Mouse (Mus musculus): ENCODE results near the gene Trp53rkb.

The Trp53rkb gene

DNA sequence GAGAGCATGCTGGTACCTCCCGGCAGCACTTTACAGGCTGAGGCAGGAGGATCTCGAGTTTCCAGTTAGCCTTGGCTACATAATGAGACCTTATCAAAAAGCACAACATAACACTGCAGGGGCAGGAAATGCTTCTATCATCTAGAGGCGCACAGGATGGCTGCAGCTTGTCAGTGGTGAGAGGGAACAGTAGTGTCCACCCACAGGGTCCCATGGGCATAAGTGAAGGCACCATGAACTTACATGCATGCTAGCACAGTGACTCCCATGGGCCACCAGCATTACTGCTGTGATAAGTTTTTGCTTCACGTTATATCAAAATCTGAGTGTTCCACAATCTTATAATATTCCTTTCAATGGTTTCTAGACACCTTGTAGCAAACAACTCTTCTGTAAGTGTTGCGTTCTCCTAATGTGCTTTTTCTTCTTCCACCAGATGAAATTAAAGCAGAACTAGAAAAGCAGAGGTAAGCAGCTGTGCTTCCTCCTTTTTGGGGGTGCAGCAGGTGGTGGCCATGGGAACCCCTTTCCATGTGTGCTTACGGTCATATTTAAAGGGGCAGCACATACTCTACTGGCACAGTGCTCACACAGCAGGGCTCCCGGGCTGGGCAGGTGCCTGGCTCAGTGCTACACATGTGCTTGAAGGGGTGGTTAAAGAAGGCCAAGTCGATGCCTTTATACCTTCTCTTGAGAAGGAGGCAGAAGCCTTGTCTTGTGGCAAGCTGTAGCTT is 34.3 kb downstream of the Trp53rkb start:
- ATAC-seq (ENCODE audit: insufficient number of reproducible peaks, low FRiP score, low TSS enrichment), result no peak

DNA sequence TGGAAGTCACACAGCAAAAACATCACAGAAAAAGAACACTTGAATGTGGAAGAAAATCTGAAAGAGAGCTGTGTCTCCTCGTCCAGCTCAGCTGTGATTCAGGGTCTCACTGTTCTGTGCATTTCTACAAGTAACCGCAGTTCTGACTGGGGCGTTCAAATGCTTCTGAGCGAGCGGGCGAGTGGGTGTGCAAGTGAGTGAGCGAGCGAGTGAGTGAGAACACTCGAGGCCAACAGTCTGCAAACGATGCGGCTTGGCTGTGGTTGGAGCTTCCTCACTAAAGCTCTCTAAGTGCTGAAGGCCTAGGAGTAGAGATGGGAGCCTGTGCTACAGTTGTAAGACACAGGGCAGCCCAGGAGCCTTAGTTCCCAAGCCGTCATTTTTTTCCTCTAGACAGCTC is 36.0 kb downstream of the Trp53rkb start:
- no peak for ATAC-seq (ENCODE audit: insufficient number of reproducible peaks, low FRiP score, low TSS enrichment)

DNA sequence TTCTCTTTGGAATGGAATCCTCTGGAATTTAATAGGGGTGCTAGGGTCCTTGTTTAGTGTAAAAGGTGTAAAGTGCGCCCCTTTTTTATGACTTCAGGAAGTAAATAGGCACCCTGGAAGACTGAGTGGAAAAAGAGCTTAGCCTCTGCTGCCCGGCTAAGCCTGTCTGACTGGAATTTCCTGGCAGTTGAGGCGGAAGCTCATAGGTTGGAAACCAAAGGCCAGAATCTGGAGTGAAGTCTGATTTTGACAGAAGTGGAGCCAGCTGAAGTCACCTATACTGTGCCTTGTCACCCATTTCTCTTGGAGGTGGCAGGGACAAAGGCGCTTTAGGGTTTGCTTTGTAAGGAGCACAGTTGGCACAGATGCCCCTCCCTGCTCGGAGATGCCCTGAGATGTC is 38.0 kb downstream of the Trp53rkb start:
- ATAC-seq (ENCODE audit: insufficient number of reproducible peaks, low FRiP score, low TSS enrichment), result no peak

DNA sequence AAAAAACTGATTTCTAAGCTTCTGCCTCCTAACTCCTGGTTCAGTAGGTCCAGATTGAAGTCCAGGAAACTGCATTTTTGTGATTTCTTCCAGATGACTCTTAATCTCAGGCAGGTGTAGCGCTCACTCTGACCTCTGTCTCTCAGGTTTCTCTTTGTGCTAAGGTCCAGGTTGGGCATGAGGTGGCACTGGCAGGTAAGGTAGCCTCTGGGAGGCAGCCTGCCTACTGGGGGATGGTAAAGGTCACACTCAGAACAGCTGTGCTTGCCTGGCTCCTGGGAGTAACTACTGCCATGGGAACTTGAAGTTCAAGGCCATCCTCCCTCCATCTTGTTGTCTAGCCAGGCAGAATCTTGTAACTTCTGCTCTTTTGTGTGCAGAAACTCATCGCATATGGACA is 41.8 kb downstream of the Trp53rkb start:
- ATAC-seq (ENCODE audit: insufficient number of reproducible peaks, low FRiP score, low TSS enrichment), result no peak

DNA sequence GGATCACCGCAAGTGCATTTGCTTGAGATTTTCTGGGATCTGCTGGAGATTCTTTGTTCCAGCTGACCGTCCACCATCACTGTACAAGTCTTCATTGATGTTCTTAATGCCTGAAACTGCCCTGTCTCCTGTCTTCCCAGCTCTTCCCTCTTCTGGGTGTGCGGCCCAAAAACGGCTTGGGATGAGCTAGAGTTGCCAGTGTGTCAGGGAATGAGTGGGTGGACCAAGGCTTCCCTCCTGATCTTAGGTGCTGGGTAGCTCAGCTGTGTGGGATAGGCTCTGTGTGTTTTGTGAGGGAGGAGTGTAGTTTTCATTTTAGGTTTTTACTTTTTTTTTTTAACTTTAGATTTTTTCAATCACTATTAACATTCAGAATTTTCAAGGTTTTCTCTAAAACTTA is 42.5 kb downstream of the Trp53rkb start:
- no peak for ATAC-seq (ENCODE audit: insufficient number of reproducible peaks, low FRiP score, low TSS enrichment)

DNA sequence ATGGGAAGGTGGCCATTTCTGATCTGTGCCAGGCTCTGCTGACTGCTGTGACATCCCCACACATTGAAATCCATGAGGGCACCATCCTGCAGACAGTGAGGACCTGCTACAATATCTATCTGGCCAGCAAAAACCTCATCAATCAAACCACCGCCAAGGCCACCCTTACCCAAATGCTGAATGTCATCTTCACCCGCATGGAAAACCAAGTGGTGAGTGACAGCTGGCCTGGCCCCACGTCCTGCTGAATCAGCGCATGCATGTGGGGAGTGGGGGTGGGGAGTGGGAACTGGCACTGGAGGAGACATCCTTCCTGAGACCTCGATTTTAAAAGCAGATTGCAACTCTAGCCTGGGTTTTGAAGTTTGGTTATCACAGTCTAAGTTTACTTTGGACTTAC is 43.2 kb downstream of the Trp53rkb start:
- ATAC-seq (ENCODE audit: insufficient number of reproducible peaks, low FRiP score, low TSS enrichment), result no peak

DNA sequence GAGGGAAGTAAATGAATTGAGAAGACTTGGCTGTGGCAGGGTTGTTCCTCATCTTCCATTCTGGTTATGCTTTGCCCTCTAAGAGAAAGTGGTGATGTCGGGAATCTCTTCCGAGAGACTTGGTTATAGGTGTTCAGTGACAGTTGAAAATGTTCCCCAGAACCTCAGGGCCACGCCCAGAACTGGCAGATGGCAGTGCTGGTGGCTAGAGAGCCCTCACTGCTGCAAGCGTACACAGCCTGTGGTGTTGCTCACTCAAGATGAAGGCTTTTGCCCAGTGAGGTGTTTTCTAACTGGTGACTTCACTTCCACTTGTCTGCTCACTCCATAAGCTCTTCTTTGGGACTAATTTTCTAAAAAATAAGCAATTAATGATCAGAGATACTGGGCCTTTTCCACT is 49.5 kb downstream of the Trp53rkb start:
- ATAC-seq (ENCODE audit: insufficient number of reproducible peaks, low FRiP score, low TSS enrichment), result no peak

Measured in cerebellum, adult (tissue).